Mouse (Mus musculus) gonadal fat pad, adult 2 months (tissue): Measurements from ENCODE around the gene Trim2. TPM values are rescaled to one million over a fixed set of nuclear protein-coding genes. Genes with fewer than 3 reads are reported as not detected.

Source experiments
- DNase-seq: peaks from one replicate; pipeline ENCODE4 v3.0.0-alpha.2; 2012; ENCODE audit warnings: low read depth
- polyA plus RNA-seq: library from polyadenylated mRNA; depleted of rRNA; stranded (reverse); fragments of >200 nt; gene quantifications from 2 replicates; pipeline ENCODE4 v1.2.3, GENCODE M21; 2012

Trim2 gene
- polyA plus RNA-seq, 1 experiment = 35.2 TPM

- no peak for DNase-seq
Observed at GRCm38 (mm10) chr3:84220326-84220725, 86.4 kb downstream of the Trim2 start.

DNA sequence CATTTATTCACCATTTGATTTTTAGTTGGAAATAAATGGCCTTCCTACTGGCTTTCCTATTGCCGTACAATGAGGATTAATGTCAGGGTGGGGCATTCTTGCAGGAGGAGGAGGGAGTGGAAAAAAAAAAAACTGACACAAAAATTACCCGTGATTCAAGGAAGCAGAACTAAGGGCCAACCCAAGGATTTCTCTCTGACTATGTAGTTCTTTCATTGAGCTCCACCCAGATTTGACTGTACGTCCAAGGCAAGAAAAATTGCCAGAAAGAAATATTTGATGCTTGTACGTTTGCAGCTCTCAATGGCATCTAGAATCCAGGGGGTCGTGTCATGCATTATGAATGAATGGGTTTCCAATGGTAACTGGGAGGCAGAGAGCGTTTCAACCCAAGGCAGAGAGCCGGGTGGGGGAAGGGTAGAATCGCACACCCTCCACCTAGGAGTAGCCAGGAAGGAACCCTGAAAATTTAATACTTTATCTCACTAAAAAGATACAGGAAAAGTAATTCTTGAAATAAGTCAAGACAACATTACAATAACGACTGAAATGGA lies 86.9 kb downstream of the Trim2 start:
- DNase-seq = no peak

DNA sequence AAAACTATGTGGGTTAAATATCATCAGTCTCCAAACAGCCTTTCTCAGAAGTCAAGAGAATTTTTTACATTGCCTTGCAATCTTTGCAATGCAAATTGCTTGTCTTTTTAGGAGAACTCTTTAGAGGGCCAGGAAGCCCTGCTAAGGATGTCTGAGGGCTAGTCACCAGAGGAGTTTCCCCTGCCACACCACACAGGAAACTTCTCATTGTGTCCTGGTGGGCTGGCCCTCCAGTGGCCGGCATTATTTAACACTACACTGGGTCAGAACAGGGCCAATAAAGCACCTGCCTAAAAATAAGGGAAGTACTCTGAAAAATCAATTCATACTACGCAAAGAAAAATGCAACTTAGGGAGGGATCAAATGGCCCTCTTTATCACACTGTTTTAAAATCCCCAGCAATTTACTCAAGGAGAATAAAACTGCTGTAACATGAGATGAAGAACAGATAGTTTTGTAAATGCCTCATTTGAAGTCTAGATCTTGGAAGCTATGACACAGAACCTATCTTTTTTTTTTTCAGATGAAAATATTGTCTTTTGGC lies 87.4 kb downstream of the Trim2 start:
- no peak for DNase-seq

GRCm38 (mm10) chr3:84218498-84218897 lies 88.2 kb downstream of the Trim2 start:
- no peak for DNase-seq

GRCm38 (mm10) chr3:84217961-84218351 lies 88.7 kb downstream of the Trim2 start:
- no peak for DNase-seq

GRCm38 (mm10) chr3:84217118-84217960 lies 89.3 kb downstream of the Trim2 start:
- DNase-seq = no peak

- DNase-seq = no peak
Observed at GRCm38 (mm10) chr3:84215743-84216360, 90.8 kb downstream of the Trim2 start.

GRCm38 (mm10) chr3:84215253-84215652 lies 91.4 kb downstream of the Trim2 start:
- DNase-seq = no peak

DNA sequence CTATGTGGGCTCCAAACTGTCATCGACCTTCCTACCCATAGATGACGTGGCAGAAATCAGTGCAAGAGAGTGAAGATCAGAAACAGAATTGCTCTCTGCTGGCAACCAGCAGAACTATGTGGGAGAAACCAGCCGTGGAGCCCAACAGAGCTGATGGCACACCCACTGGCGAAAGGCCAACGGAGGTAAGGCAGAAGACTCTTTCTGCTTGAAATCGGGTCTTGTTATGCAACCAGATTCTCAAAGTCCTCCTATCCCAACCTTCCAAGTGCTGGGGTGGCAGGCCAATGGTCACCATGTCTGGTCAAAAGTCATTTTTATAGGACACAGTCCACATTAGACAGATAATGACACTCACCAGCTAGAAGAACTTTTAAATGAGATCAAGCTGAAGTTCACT lies 92.2 kb downstream of the Trim2 start:
- no peak for DNase-seq

- no peak for DNase-seq
Observed at GRCm38 (mm10) chr3:84211340-84211875, 95.3 kb downstream of the Trim2 start.

DNA sequence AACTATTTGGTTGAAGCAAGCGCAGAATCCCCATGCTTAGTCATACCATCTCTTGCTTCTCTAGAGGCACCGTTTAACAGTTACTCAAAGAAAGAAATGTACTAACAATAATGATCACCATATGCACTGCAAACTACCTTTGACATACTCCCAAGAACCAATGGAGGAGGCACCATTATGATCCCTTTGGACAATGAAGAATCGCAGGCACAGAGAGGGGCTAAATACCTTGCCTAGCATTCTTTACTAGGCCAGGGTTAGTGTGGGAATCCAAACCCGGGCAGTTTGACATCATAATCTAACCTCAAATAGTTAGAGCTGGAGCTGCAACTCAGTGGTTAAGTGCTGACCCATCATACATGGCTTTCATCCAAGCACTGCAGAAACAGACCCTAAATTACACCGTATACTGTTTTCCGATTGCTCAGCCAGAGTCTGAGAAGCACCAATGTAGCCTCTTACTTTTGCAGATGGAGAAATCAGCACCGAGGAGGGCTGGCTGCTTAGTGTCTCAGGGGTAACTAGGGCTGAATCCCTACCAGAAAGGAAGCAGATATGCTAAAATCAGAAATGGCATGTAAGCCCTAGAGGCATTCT lies 97.7 kb downstream of the Trim2 start:
- DNase-seq = no peak

DNA sequence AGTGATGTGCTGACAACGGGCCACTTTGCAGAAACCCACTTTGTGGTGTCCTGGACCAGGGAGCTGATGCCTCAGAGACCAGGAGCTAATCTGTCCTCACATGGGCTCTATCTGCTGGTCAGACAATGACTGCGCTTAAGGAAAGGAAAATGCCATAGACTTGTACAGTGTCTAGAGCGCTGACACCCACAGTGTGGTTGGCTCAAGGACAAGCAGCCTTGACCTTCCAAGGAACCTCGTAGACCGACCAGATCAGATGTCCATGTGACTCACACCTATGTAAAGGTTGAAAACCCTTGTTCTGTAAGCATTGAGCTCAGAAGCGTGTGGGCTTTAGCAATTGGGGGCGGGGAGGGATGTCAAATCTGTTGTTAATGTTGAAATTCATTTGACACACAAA lies 98.2 kb downstream of the Trim2 start:
- DNase-seq = no peak

DNA sequence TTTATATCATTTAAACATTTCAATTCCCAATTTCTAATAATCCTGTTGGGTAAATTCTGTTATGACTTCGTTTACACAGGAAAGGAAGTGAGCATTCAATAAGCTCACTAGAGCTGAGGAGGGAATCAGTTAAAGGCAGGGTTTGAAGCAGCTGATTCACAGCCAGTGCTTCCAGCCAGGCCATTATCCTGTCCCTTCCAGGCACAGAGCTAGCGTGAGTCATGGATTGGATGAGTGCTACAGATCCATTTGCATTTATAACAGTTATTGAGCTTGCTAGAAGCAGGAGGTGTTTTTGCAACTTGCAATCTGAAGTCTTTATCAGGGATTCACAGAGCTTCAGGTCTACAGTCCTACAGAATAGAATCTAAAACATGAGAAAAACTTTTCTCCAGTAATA lies 99.3 kb downstream of the Trim2 start:
- no peak for DNase-seq

GRCm38 (mm10) chr3:84206106-84206505 lies 100.6 kb downstream of the Trim2 start:
- DNase-seq = no peak

DNA sequence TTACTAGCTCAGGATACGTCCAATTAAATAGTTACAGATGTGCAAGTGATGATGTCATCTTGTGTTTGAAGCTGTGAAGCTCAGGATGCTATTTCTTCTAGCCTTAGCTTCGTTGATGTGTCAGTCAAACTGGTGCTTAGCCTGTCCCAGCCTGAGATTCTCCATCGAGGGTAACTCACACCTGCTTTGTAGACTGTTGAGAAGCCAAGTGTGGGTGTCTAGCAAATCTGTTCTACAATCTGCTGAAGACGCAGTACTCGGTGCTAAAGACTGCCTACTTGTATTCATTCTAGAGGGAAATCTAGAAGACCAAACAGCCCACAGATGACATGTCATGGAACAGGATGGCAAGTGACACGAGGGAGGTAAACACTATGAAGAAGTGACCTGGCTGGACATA lies 101.0 kb downstream of the Trim2 start:
- no peak for DNase-seq

DNA sequence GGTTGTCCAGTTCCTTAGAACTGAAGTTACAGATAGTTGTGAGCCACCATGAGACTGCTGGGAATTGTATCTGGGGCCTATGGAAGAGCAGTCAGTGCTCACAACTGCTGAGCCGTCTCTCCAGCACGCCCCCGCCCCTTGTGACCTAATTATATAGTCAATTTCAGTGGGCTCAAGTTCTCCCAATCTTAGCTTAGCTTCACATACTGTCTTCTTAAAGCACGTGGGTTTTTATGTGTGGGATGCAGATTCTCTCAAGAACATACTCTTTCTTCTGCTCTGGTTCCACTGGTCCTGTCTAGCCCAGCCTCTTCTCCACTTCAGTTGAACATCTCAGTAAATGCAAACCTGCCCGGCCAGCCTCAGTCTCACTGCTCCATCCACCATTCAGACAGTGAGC lies 102.0 kb downstream of the Trim2 start:
- DNase-seq = no peak

DNA sequence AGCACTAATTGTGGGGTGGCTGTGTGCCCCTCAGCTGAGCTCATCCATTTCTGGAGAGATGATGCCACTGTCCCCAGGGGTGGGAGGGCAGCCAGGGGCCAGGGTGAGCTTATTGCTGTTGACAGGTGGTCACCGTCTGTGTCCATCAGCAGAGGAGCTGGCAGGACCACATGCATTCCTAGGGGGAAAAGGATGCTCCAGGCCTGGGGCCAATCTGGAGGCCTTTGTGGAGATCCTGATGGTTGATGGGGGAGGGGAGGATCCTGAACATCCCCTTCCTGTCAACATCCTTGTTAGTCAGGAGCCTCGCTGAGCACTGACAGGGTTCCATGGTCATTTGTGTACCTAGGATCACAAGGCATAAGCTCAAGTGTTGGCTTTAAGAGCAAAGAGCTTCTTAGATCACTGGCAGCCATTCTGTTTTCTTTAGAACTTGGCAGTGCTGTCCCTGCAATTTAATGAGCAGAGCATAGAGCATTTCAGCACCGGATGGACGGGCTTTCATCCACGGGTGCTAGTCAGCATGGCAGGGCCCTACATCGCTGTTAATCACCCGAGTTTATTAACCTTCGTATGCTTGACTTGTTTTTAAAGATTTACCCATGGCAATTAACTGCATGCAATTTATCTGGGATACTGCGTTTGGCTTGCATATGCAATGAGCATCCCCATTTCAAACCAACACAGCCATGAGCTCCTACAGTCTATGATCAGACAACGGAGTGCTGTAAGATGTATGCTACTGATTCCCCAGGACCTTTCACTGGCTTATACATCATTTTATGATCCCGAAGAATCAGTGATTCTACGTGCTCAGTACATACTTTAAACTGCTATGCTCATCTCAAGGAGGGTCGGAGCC lies 105.9 kb downstream of the Trim2 start:
- DNase-seq = no peak

- no peak for DNase-seq
Observed at GRCm38 (mm10) chr3:84199516-84199915, 107.2 kb downstream of the Trim2 start.

GRCm38 (mm10) chr3:84198229-84198628 lies 108.4 kb downstream of the Trim2 start:
- DNase-seq = no peak

DNA sequence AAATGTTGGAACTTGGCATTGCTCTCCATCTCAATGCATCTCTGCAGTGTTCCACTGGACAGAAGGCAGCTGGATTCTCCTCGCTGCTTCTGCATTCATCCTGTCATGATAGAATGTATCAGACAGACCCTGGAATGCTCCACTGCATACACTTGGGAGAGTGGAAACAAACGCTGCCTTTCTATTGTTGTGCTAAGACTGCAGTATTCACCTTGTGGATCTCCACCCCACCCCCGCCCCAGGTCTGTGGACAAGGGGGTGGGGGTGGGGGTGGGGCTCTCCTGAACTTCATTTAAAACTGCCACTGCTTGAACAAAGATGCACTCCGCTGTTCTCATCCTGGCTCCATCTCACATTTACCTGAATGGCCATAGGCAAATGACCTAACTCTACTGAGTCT lies 112.8 kb downstream of the Trim2 start:
- no peak for DNase-seq
